Mouse (Mus musculus) lung, embryonic 14.5 days (tissue): ENCODE results near the gene Nudt19. TPM values are rescaled to one million over a fixed set of nuclear protein-coding genes. Genes with fewer than 3 reads are reported as not detected.
"Not testable (repeated sequence)": the region's sequence is repeated elsewhere in the genome, so short reads cannot be mapped to it uniquely, and the experiment has no call there.

ENCODE experiments used
- ATAC-seq: fragments of 200-750 bp; cut with Nextera tagmentation; 2 replicates; pipeline ENCODE4 v1.8.0; 2017; ENCODE audit warnings: mild to moderate bottlenecking, moderate TSS enrichment, moderate library complexity; ENCODE audit not compliant: insufficient read depth
- DNase-seq: peaks from one replicate; pipeline ENCODE4 v3.0.0-alpha.2; 2015
- H3K27ac ChIP-seq: fragments of 300-500 bp; sonication (generic); 2 replicates; pipeline ENCODE4 v1.5.1; 2014; ENCODE audit warnings: low read depth, mild to moderate bottlenecking, moderate library complexity
- H3K27me3 ChIP-seq: fragments of 300-500 bp; sonication (generic); 2 replicates; pipeline ENCODE4 v1.6.1; 2014; ENCODE audit warnings: low read length, control low read depth; ENCODE audit not compliant: insufficient read depth
- H3K36me3 ChIP-seq: fragments of 300-500 bp; sonication (generic); 2 replicates; pipeline ENCODE4 v1.6.1; 2014; ENCODE audit warnings: control low read depth; ENCODE audit not compliant: insufficient read depth
- H3K4me1 ChIP-seq: fragments of 300-500 bp; sonication (generic); 2 replicates; pipeline ENCODE4 v1.6.1; 2014; ENCODE audit warnings: antibody characterized with exemption, control low read depth; ENCODE audit not compliant: insufficient read depth
- H3K4me2 ChIP-seq: fragments of 300-500 bp; sonication (generic); 2 replicates; pipeline ENCODE4 v1.6.1; 2014; ENCODE audit warnings: mild to moderate bottlenecking
- H3K4me3 ChIP-seq: fragments of 300-500 bp; sonication (generic); 2 replicates; pipeline ENCODE4 v1.5.1; 2014; ENCODE audit warnings: low read depth, low read length
- H3K9ac ChIP-seq: fragments of 300-500 bp; sonication (generic); 2 replicates; pipeline ENCODE4 v1.6.1; 2014
- H3K9me3 ChIP-seq: fragments of 300-500 bp; sonication (generic); 2 replicates; pipeline ENCODE4 v1.6.1; 2016; ENCODE audit warnings: low read depth, low read length, control low read depth
- CTCF ChIP-seq: IDR thresholded peaks from 2 replicates; pipeline ENCODE4 v1.5.1; 2016; ENCODE audit warnings: antibody characterized with exemption, low read depth
- WGBS: fragments of 180-500 bp; shearing (Covaris S2); extraction: QIAGEN DNeasy Blood & Tissue Kit; methylation state at CpG from one replicate; pipeline ENCODE4 v1.1.7; 2014; 5-methylcytosine and 5-hydroxymethylcytosine counted together
- polyA plus RNA-seq: library from polyadenylated mRNA; unstranded; fragments of >200 nt; fragmentation: Nextera tagmentation; extraction: Ambion mirVana; gene quantifications from 2 replicates; pipeline ENCODE4 v1.2.1, GENCODE M21; 2014

Nudt19 gene
- polyA plus RNA-seq, 1 experiment from 2014 or later = 54.9 TPM

DNA sequence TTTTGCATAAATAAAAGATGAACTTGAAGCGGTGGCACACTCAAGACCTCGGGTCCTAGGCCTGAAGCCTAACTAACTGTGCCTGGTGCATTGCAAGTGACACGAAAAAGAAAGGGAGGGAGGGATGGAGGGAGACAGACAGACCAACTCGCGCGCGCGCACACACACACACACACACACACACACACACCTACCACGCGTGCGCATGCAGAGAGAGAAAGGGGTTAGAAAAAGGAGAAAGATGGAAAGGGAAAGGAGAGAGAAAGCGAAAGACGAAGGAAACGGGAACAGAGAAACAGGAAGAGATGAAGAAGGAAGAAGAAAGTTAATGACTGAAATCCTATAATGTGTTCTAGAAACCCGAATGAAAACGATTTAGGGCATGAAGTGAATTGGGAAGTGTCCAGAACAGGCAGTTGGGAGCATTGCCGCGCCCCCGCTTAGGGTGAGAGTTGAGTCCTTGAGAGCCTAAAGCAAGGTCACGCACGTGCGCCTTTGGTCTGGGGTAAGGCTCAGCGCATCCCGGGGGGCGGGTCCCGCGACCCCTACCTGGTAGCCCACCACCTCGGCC lies 1.4 kb downstream of the Nudt19 start:
- TF ChIP-seq CTCF = no peak
- Histone ChIP-seq H3K27ac (peak overlapping the region; percentile 98), H3K4me1 (no peaks in the 10 kb centered on the region), H3K36me3 (peaks cover 13% of the 10 kb centered on the region), H3K9ac (peak overlapping the region; percentile 97), H3K4me3 (peak overlapping the region; percentile 76), H3K9me3 (no peaks in the 10 kb centered on the region), H3K27me3 (no peaks in the 10 kb centered on the region), H3K4me2 (peak overlapping the region; percentile 93)
- WGBS = 4% methylated on average over 28 of the region's 28 CpGs
- DNase-seq (peak; percentile 54), ATAC-seq (peak; percentile 45)

DNA sequence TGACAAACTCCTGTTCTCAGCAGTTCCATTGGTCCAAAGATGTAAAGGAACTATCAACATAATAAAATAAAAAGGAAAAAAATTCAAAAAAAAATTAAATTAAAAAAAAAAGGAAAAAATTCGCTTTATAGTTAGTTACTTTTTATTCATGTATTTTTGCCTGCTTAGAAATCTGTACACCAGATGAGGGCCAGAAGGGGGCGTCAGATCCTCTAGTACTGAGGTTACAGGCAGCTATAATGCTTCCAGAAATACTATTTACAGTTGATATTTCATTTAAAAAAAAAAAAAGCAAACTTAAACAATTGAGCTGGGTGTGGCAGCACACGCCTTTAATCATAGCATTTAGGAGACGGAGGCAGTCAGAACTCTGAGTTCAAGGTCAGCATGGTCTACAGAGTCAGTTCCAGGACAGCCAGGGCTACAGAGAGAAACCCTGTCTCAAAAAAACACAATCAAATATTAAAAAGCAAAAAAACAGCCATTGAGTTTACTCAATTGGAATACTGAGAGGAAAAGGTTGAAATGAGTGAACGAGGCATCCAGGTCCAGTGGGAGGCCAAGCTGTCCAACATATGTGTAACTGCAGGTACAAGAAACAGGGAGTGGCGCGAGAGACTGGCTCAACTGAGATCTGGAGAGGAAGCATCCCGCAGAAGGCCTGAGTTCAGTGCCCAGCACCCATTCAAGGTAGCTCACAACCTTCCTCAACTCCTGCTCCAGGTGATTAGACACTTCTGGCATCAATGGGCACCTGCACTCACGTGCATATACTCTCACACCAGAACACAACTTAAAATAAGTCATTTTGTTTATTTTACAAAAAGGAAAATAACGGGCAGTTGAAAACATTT lies 2.1 kb downstream of the Nudt19 start:
- peak; percentile 29; the same call in 1 of the 2 replicates for TF ChIP-seq CTCF
- Histone ChIP-seq H3K4me3 (peak overlapping the region; percentile 76), H3K9ac (peak overlapping the region; percentile 97; the same call in 1 of the 2 replicates), H3K9me3 (no peaks in the 10 kb centered on the region), H3K4me2 (peak overlapping the region; percentile 93), H3K36me3 (peaks cover 19% of the 10 kb centered on the region), H3K4me1 (no peaks in the 10 kb centered on the region), H3K27me3 (no peaks in the 10 kb centered on the region), H3K27ac (no peak overlapping the region)
- 49% methylated on average over 10 of the region's 10 CpGs for WGBS
- DNase-seq (peak; percentile 68), ATAC-seq (no peak)

DNA sequence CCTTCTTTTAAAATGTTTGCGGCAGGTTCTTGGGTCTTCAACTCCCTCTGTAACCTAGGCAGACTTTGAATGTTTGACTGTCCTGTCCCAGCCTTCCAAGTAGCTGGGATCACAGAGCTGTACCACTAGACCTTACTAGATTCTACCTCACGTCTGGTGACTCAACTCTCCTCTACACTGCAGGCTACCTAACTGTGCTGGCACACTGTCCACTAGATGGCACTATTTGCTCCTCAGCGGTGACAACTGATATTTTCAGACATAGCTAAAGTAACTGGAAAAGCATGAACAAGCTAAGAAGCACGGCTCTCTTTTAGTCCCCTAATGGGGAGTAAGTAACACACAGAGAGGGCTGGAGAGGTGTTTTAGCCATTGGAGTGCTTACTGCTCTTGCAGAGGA lies 10.2 kb downstream of the Nudt19 start:
- H3K27me3 ChIP-seq = no peaks in the 10 kb centered on the region
- 26% methylated on average over 4 of the region's 4 CpGs for whole genome bisulfite sequencing
- H3K4me1 ChIP-seq = no peaks in the 10 kb centered on the region
- peaks cover 24% of the 10 kb centered on the region for H3K36me3 ChIP-seq
- no peak overlapping the region for H3K4me2 ChIP-seq
- H3K4me3 ChIP-seq = no peak overlapping the region
- peak; percentile 41; the same call in 1 of the 2 replicates for ATAC-seq
- TF ChIP-seq CTCF = peak; percentile 87
- H3K9me3 ChIP-seq = no peaks in the 10 kb centered on the region
- H3K27ac ChIP-seq = no peak overlapping the region
- DNase-seq = peak; percentile 89
- no peak overlapping the region for H3K9ac ChIP-seq

DNA sequence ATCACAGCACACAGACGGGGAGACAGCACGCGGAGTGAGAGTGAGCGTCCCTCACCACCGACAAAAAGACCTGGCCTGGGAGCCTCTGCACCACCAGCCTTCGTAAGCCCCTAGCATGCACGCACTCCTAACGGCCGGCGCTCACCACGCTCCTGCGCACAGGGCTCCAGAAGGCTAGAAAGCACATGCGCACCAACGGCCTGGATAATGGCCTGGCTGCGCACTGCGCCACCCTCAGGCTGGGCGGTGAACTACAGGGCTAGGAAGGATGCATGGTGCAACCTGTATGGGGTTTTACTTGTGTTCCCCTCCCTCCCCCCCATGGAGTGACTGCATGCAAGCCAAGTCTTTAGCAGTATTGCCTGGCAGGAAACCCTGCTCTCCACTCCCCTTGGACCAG lies 18.5 kb downstream of the Nudt19 start, which contains the start of gene Tdrd12:
Gene Tdrd12 (minus strand): TSS at position 184 of the 400 bp plus-strand sequence.
- no peaks in the 10 kb centered on the region for H3K9me3 ChIP-seq
- H3K4me2 ChIP-seq = no peak within 1 kb of the TSS
- H3K9ac ChIP-seq = no peak within 1 kb of the TSS
- no peak for ATAC-seq
- no peaks in the 10 kb centered on the region for H3K4me1 ChIP-seq
- DNase-seq = no peak
- WGBS = 89% methylated on average over 17 of the region's 17 CpGs
- no peaks in the 10 kb centered on the region for H3K27me3 ChIP-seq
- peak; percentile 30 for TF ChIP-seq CTCF
- no peaks in the 10 kb centered on the region for H3K36me3 ChIP-seq
- no peak within 1 kb of the TSS for H3K4me3 ChIP-seq
- no peak within 1 kb of the TSS for H3K27ac ChIP-seq

DNA sequence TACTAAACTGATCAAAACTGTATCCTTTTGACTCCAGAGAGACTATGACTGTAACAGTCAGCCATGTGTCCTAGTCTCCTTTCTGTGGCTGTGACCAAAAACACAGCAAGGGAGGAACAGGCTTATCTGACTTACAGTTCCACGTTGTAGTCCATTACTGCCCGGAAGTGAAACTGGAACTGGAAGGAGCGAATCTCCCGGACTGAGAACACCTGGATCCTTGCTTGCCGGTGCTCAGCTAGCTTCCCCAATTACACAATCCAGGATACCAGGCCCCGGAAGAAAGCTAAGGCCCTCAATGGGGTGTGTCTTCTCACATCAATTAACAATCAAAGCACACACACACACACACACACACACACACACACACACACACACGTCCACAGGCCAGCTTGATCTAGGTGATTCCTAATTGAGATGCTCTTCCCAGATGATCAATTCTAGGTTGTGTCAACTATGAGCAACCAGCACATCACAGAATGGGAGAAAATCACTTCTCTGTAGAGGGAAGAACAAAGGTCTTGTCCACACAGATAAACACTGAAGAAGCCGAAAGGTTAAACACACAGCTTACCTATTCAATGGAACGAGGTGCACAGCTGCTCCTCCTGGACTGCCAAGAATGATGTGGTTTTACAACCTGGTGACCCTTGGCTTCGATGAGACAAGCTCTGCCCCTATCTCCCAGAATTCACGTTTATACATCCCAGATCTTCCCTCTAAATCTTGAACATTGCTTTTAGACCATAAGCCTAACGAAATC lies 20.2 kb downstream of the Nudt19 start:
- Histone ChIP-seq H3K27me3 (no peaks in the 10 kb centered on the region), H3K4me3 (no peak overlapping the region), H3K27ac (no peak overlapping the region), H3K4me2 (no peak overlapping the region), H3K9ac (no peak overlapping the region), H3K9me3 (no peaks in the 10 kb centered on the region), H3K36me3 (no peaks in the 10 kb centered on the region), H3K4me1 (no peaks in the 10 kb centered on the region)
- TF ChIP-seq CTCF = no peak
- DNase-seq (no peak), ATAC-seq (no peak)
- 54% methylated on average over 12 of the region's 12 CpGs for WGBS

DNA sequence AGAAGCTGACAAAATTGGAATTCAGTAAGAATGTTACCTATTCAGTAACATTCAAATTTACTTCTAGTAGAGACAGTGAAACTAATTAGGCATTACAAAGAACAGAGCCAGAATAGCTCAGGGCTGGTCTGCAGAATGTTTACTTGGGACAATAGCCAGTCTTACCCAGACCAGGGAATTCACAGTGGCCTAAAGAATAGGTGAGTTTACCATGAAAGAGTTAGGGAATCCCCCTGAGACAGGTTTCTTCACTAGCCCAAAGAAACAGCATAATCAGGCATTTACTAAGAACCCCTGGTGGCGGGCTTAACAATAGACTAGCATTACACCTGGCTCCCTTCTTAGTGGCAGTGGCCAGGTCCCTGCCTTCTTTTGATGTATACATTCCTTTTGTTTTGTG lies 25.6 kb downstream of the Nudt19 start:
- ATAC-seq, H3K4me3 ChIP-seq, DNase-seq, H3K27ac ChIP-seq, H3K4me1 ChIP-seq, H3K9me3 ChIP-seq, H3K27me3 ChIP-seq, H3K36me3 ChIP-seq, H3K9ac ChIP-seq, H3K4me2 ChIP-seq: not testable (repeated sequence)
- 66% methylated on average over 1 of the region's 1 CpGs for WGBS

DNA sequence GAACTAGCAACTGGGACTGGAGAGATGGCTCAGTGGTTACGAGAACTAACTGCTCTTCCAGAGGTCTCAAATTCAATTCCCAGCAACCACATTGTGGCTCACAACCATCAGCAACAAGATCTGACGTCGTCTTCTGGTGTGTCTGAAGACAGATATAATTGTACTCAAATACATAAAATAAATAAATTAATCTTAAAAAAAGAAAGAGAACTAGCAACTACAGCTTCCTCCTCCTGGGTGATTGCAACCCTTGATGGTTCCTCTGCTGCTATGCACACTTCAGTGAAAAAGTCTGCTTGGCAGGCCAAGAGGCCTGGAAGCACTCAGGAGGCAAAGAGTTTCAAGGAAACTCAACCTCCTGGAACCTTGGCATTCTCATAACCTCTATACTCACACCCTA lies 26.1 kb downstream of the Nudt19 start:
- H3K4me2 ChIP-seq = no peak overlapping the region
- TF ChIP-seq CTCF = no peak
- no peak overlapping the region for H3K27ac ChIP-seq
- no peak for DNase-seq
- H3K4me3 ChIP-seq = no peak overlapping the region
- H3K9me3 ChIP-seq = no peaks in the 10 kb centered on the region
- WGBS = 70% methylated on average over 3 of the region's 3 CpGs
- no peaks in the 10 kb centered on the region for H3K36me3 ChIP-seq
- no peaks in the 10 kb centered on the region for H3K27me3 ChIP-seq
- ATAC-seq = no peak
- no peak overlapping the region for H3K9ac ChIP-seq
- H3K4me1 ChIP-seq = no peaks in the 10 kb centered on the region
